In genomic region chr10:128492633-128493311, GRCm38 (mm10) we compare ENCODE assay signal across 8 mouse cellular contexts. TPM values are rescaled to one million over a fixed set of nuclear protein-coding genes. Genes with fewer than 3 reads are reported as not detected.
DNase-seq lines count a peak whose midpoint lies in the region; ATAC-seq and TF ChIP-seq lines count a peak whose summit lies in the region.

No protein-coding gene starts in this region.

- 13% methylated on average over 12 of the region's 12 CpGs for WGBS in spleen, adult 2 months
- WGBS in hindbrain, embryonic 15.5 days = 28% methylated on average over 12 of the region's 12 CpGs
- WGBS in limb, embryonic 12.5 days = 28% methylated on average over 12 of the region's 12 CpGs
- 28% methylated on average over 12 of the region's 12 CpGs for WGBS in midbrain, embryonic 12.5 days
- WGBS in stomach, embryonic 14.5 days = 16% methylated on average over 12 of the region's 12 CpGs

- H3K9me3 ChIP-seq in hindbrain, embryonic 15.5 days = no peaks in the 10 kb centered on the region
- no peaks in the 10 kb centered on the region for H3K9me3 ChIP-seq in limb, embryonic 12.5 days
- H3K9me3 ChIP-seq in midbrain, embryonic 12.5 days = no peaks in the 10 kb centered on the region
- H3K9me3 ChIP-seq in stomach, embryonic 14.5 days (ENCODE audit: control insufficient read depth, low read depth, low read length) = no peaks in the 10 kb centered on the region

- H3K27ac ChIP-seq in spleen, adult 2 months (ENCODE audit: insufficient read depth, low read length) = peak overlapping the region; percentile 85
- H3K27ac ChIP-seq in hindbrain, embryonic 15.5 days (replicated peaks) = peak overlapping the region; percentile 98
- peak overlapping the region; percentile 96 for H3K27ac ChIP-seq in limb, embryonic 12.5 days
- H3K27ac ChIP-seq in midbrain, embryonic 12.5 days (replicated peaks) = peak overlapping the region; percentile 91
- peak overlapping the region; percentile 94 for H3K27ac ChIP-seq in stomach, embryonic 14.5 days (ENCODE audit: low read length)

- DNase-seq in spleen, adult 2 months (ENCODE audit: low read depth in 1 of 2, low spot score in 2 of 2) = no peak
- no peak for DNase-seq in spleen, adult 18-20 months
- DNase-seq in cerebellum, adult 9-10 months = peak; percentile 71
- DNase-seq in forelimb bud, embryonic 11.5 days (ENCODE audit: low read depth, low spot score) = peak; percentile 36

- peak overlapping the region; percentile 79 for H3K9ac ChIP-seq in hindbrain, embryonic 15.5 days
- peak overlapping the region; percentile 82 for H3K9ac ChIP-seq in limb, embryonic 12.5 days (replicated peaks)
- H3K9ac ChIP-seq in midbrain, embryonic 12.5 days (replicated peaks) = peak overlapping the region; percentile 84
- peak overlapping the region; percentile 82 for H3K9ac ChIP-seq in stomach, embryonic 14.5 days (replicated peaks; ENCODE audit: low read depth, low read length)

- ATAC-seq in hindbrain, embryonic 15.5 days (ENCODE audit: low FRiP score, low read depth) = peak; percentile 39; the same call in 1 of the 2 replicates
- ATAC-seq in limb, embryonic 12.5 days (ENCODE audit: insufficient number of reproducible peaks, insufficient read depth, low FRiP score, low TSS enrichment, low read depth) = peak; percentile 40; the same call in 1 of the 2 replicates
- ATAC-seq in midbrain, embryonic 12.5 days (ENCODE audit: low FRiP score, low read depth) = peak; percentile 24
- ATAC-seq in stomach, embryonic 14.5 days (ENCODE audit: insufficient number of reproducible peaks, insufficient read depth, low FRiP score, low read depth) = peak; percentile 57; the same call in 1 of the 2 replicates

- peaks cover 27% of the 10 kb centered on the region for H3K36me3 ChIP-seq in spleen, adult 2 months (ENCODE audit: control insufficient read depth, insufficient read depth, low read length)
- peaks cover 36% of the 10 kb centered on the region for H3K36me3 ChIP-seq in hindbrain, embryonic 15.5 days
- H3K36me3 ChIP-seq in limb, embryonic 12.5 days = peaks cover 43% of the 10 kb centered on the region
- peaks cover 43% of the 10 kb centered on the region for H3K36me3 ChIP-seq in midbrain, embryonic 12.5 days
- peaks cover 38% of the 10 kb centered on the region for H3K36me3 ChIP-seq in stomach, embryonic 14.5 days (ENCODE audit: control insufficient read depth, insufficient read depth, low read length)

- TF ChIP-seq CTCF in spleen, adult 2 months (IDR thresholded peaks at IDR 0.05; ENCODE audit: extremely low read depth, insufficient read depth, insufficient read length, insufficient replicate concordance) = no peak

- H3K27me3 ChIP-seq in spleen, adult 2 months (ENCODE audit: control insufficient read depth, insufficient read depth, low read length) = no peaks in the 10 kb centered on the region
- no peaks in the 10 kb centered on the region for H3K27me3 ChIP-seq in hindbrain, embryonic 15.5 days
- peaks cover 7% of the 10 kb centered on the region; the same call in 1 of the 2 replicates for H3K27me3 ChIP-seq in limb, embryonic 12.5 days
- peaks cover 10% of the 10 kb centered on the region; the same call in 1 of the 2 replicates for H3K27me3 ChIP-seq in midbrain, embryonic 12.5 days
- H3K27me3 ChIP-seq in stomach, embryonic 14.5 days (ENCODE audit: control insufficient read depth, insufficient read depth, low read length) = no peaks in the 10 kb centered on the region

- peaks cover 12% of the 10 kb centered on the region; the same call in 1 of the 2 replicates for H3K4me1 ChIP-seq in spleen, adult 2 months (ENCODE audit: control insufficient read depth, insufficient read depth, insufficient read length)
- peaks cover 56% of the 10 kb centered on the region for H3K4me1 ChIP-seq in hindbrain, embryonic 15.5 days (replicated peaks)
- peaks cover 29% of the 10 kb centered on the region for H3K4me1 ChIP-seq in limb, embryonic 12.5 days (replicated peaks)
- H3K4me1 ChIP-seq in midbrain, embryonic 12.5 days = peaks cover 37% of the 10 kb centered on the region
- H3K4me1 ChIP-seq in stomach, embryonic 14.5 days (ENCODE audit: control insufficient read depth, insufficient read depth, low read length) = peaks cover 35% of the 10 kb centered on the region

- peak overlapping the region; percentile 71 for H3K4me3 ChIP-seq in spleen, adult 2 months (ENCODE audit: extremely low read depth, insufficient read depth, insufficient read length)
- peak overlapping the region; percentile 55 for H3K4me3 ChIP-seq in hindbrain, embryonic 15.5 days
- peak overlapping the region; percentile 78 for H3K4me3 ChIP-seq in limb, embryonic 12.5 days (replicated peaks)
- H3K4me3 ChIP-seq in midbrain, embryonic 12.5 days = peak overlapping the region; percentile 67
- peak overlapping the region; percentile 71 for H3K4me3 ChIP-seq in stomach, embryonic 14.5 days (ENCODE audit: low read depth, low read length)

- TF ChIP-seq POLR2A in spleen, adult 2 months (IDR thresholded peaks at IDR 0.05; ENCODE audit: low read depth, low read length) = no peak

- peak overlapping the region; percentile 86 for H3K4me2 ChIP-seq in hindbrain, embryonic 15.5 days
- H3K4me2 ChIP-seq in limb, embryonic 12.5 days = peak overlapping the region; percentile 84
- H3K4me2 ChIP-seq in midbrain, embryonic 12.5 days (replicated peaks) = peak overlapping the region; percentile 82
- peak overlapping the region; percentile 79 for H3K4me2 ChIP-seq in stomach, embryonic 14.5 days (replicated peaks; ENCODE audit: low read depth, low read length)

RNA-seq across cellular contexts. Expression of gene Myl6, which starts 1.2 kb away (rescaled TPM):
- polyA plus RNA-seq in spleen, adult 2 months (2012; rRNA removed) = 376 and 451 TPM in 2 replicates
- 944 and 959 TPM in 2 replicates for polyA plus RNA-seq in hindbrain, embryonic 15.5 days (2015; fragmentation: Nextera tagmentation; extraction: Ambion mirVana)
- polyA plus RNA-seq in limb, embryonic 12.5 days (2016; fragmentation: Nextera tagmentation; extraction: Ambion mirVana) = 827 and 868 TPM in 2 replicates
- 747 and 793 TPM in 2 replicates for polyA plus RNA-seq in midbrain, embryonic 12.5 days (2016; fragmentation: Nextera tagmentation; extraction: Ambion mirVana)
- polyA plus RNA-seq in stomach, embryonic 14.5 days (2014; fragmentation: Nextera tagmentation; extraction: Ambion mirVana) = 1,824 and 1,933 TPM in 2 replicates

RNA-seq across cellular contexts. Expression of gene Myl6b, which starts 5.7 kb away (rescaled TPM):
- 0.67 and 1.1 TPM in 2 replicates for polyA plus RNA-seq in spleen, adult 2 months (2012; rRNA removed)
- 5.7 and 6.5 TPM in 2 replicates for polyA plus RNA-seq in hindbrain, embryonic 15.5 days (2015; fragmentation: Nextera tagmentation; extraction: Ambion mirVana)
- 3.2 and 3.4 TPM in 2 replicates for polyA plus RNA-seq in limb, embryonic 12.5 days (2016; fragmentation: Nextera tagmentation; extraction: Ambion mirVana)
- polyA plus RNA-seq in midbrain, embryonic 12.5 days (2016; fragmentation: Nextera tagmentation; extraction: Ambion mirVana) = 2.7 and 3.0 TPM in 2 replicates
- polyA plus RNA-seq in stomach, embryonic 14.5 days (2014; fragmentation: Nextera tagmentation; extraction: Ambion mirVana) = 3.2 and 3.4 TPM in 2 replicates

RNA-seq across cellular contexts. Expression of gene Esyt1, which starts 32.9 kb away (rescaled TPM):
- 121 and 148 TPM in 2 replicates for polyA plus RNA-seq in spleen, adult 2 months (2012; rRNA removed)
- 14.2 and 14.8 TPM in 2 replicates for polyA plus RNA-seq in hindbrain, embryonic 15.5 days (2015; fragmentation: Nextera tagmentation; extraction: Ambion mirVana)
- 18.5 and 19.9 TPM in 2 replicates for polyA plus RNA-seq in limb, embryonic 12.5 days (2016; fragmentation: Nextera tagmentation; extraction: Ambion mirVana)
- 25.6 and 26.6 TPM in 2 replicates for polyA plus RNA-seq in midbrain, embryonic 12.5 days (2016; fragmentation: Nextera tagmentation; extraction: Ambion mirVana)
- polyA plus RNA-seq in stomach, embryonic 14.5 days (2014; fragmentation: Nextera tagmentation; extraction: Ambion mirVana) = 25.8 and 28.9 TPM in 2 replicates

RNA-seq across cellular contexts. Expression of gene Smarcc2, which starts 33.7 kb away (rescaled TPM):
- 67.8 and 84.5 TPM in 2 replicates for polyA plus RNA-seq in spleen, adult 2 months (2012; rRNA removed)
- polyA plus RNA-seq in hindbrain, embryonic 15.5 days (2015; fragmentation: Nextera tagmentation; extraction: Ambion mirVana) = 167 and 177 TPM in 2 replicates
- polyA plus RNA-seq in limb, embryonic 12.5 days (2016; fragmentation: Nextera tagmentation; extraction: Ambion mirVana) = 105 and 120 TPM in 2 replicates
- polyA plus RNA-seq in midbrain, embryonic 12.5 days (2016; fragmentation: Nextera tagmentation; extraction: Ambion mirVana) = 188 and 202 TPM in 2 replicates
- 109 and 110 TPM in 2 replicates for polyA plus RNA-seq in stomach, embryonic 14.5 days (2014; fragmentation: Nextera tagmentation; extraction: Ambion mirVana)

RNA-seq across cellular contexts. Expression of gene Zc3h10, which starts 54.8 kb away (rescaled TPM):
- 17.4 and 19.9 TPM in 2 replicates for polyA plus RNA-seq in spleen, adult 2 months (2012; rRNA removed)
- 18.2 and 20.0 TPM in 2 replicates for polyA plus RNA-seq in hindbrain, embryonic 15.5 days (2015; fragmentation: Nextera tagmentation; extraction: Ambion mirVana)
- 18.1 and 21.4 TPM in 2 replicates for polyA plus RNA-seq in limb, embryonic 12.5 days (2016; fragmentation: Nextera tagmentation; extraction: Ambion mirVana)
- polyA plus RNA-seq in midbrain, embryonic 12.5 days (2016; fragmentation: Nextera tagmentation; extraction: Ambion mirVana) = 20.1 and 22.5 TPM in 2 replicates
- polyA plus RNA-seq in stomach, embryonic 14.5 days (2014; fragmentation: Nextera tagmentation; extraction: Ambion mirVana) = 8.8 and 10.7 TPM in 2 replicates

Comparison
In these comparisons a context has a peak if more than half of its experiments do, and no peak if none do; other contexts are left out.
1. DNase-seq: peak in cerebellum, adult 9-10 months (single experiment) and forelimb bud, embryonic 11.5 days (single experiment); none in spleen, adult 2 months (0 of 2) and spleen, adult 18-20 months (0 of 2).
2. Peak in every context shown above with its lines, with median percentiles within 50 percentile points of each other: H3K27ac ChIP-seq, H3K4me3 ChIP-seq, ATAC-seq, H3K4me2 ChIP-seq and H3K9ac ChIP-seq.